Mouse (Mus musculus): ENCODE data around the gene Mroh3.
A peak's percentile ranks its signal among the peaks of the same experiment; 100 is the strongest.

Mroh3 gene

GRCm38 (mm10) chr1:136156951-136157350, 55.7 kb downstream of the Mroh3 start:
- DNase-seq (ENCODE audit: low spot score in 2 of 2), result no peak

DNA sequence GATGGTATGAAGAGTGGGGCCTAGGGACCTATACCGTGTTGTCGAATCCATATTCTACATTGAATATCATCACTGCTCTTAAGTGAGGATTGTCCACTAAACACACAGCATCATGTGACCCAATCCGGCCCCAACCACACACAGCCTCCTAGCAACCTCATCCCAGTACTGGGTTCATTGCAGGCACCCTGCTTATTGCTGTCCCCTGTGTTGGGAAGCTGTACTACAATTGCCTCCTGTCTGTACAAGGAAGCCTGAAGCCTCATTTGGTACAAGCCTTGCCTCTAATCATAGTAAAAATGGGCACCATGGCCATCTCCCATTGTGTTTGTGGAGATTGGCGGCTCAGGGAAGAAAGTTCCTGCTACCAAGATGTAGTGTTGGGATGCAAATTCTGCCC, 56.3 kb downstream of the Mroh3 start:
- no peak for DNase-seq (ENCODE audit: low spot score in 2 of 2)

DNA sequence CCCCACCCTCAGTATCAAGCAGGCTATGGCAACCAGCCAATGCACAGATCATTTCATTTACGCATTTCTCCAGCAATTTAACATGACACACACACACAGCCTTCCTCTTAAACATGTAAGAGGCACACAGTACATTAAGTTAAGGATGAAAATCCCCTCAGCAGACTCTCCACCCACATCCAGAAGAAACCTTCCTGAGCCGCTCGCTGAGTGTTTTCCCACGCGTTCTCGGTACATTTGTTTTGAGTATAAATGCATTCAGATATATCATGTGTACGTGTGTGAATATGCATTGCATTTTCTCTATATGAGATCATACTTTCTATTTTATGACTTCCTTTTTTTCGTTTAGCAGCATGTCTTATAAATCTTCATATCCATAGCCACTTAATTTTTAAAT, 61.3 kb downstream of the Mroh3 start:
- no peak for DNase-seq (ENCODE audit: low spot score in 2 of 2)

DNA sequence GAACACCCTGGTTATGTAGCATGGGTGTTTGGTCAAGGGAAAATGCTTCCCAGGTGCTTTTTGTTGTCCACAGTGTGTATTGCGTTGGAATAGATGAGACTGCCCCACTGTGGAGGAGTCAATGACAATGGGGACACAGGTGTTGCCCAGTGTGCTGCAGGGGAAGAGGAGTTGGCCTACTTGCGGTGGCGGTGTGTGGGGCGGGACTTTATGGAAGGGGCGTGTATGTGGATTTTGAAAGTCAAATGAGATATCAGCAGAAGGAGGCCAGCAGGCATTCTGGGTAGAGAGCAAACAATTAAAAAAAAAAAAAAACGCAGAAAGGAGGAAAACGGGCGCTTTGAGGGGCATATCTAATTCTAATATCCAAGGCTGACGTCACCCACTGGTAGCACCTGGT, 62.9 kb downstream of the Mroh3 start:
- no peak for DNase-seq (ENCODE audit: low spot score in 2 of 2)

DNA sequence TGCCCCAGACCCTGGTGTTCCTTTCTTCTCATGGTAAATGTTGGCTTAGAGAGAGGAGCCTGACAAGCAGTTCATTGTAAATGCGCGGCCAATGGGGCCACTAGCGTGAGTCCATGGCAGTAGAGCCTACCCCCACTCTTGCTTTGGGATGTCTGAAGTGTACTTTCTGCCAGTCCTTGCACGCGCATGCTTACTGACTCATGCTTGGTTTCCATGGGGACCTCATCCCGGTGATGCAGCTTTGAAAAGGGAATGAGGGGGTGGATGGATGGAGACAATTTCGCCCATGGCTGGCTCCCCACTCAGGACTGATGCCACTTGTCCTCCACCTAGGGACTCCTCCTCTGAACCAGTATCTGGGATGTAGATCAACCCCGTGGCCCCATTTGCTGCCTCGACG, 69.1 kb downstream of the Mroh3 start:
- DNase-seq (ENCODE audit: low spot score in 2 of 2), result no peak

DNA sequence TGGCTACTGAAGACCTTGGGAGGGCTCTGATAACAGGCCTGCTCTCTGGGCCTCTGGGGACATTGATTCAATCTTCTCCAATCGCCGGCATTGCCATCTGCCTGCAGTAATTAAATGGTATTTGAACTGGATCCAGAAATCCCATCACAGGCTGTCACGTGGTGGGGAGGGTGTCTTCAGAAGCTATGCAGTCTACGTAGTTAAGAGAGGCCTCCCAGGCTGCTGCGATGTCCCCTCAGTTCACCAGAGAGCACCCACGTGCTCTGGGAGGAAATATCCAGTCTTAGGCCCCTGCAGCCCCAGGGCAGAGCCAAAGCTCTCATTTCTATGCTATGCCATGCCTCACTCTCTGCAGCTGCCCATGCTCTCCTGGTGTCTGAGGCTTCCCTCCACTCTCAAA, 70.3 kb downstream of the Mroh3 start:
- no peak for DNase-seq (ENCODE audit: low spot score in 2 of 2)

DNA sequence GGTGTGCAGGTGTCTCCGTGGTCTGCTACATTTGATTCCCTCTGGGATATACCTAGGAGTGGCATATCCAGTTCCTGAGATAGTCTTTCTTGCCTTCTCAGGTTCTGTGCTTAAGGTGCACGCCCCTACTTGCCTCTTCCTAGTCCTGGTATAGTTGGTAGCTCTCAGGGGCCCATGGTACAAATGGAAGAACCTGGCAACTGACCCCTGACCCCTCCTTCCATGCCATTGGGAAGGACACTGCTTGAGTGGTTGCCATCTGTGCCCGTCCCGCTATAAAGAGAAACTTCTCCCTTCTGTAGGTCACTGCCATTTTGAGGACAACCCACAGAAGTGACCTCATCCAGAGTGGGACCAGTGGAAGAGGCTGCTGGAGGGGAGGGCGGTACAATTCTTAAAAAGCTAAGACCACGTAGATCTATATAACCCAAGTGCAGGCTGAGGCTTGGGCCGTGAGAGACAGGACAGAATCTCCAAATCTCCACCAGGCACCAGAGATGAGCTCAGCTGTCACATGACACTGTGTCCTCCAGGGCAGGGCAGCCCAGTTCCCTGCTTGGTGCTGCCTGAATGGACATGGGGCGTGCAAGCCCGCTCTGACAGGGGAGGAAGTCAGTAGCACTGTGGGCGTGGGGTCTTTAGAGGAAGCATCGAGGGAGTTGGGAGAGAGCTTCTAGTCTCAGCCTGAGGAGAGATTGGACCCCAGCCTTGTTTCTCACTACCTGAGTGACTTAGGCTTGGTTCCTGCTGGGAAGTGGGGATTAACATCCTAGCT, 71.3 kb downstream of the Mroh3 start:
- no peak for DNase-seq (ENCODE audit: low spot score in 2 of 2)

DNA sequence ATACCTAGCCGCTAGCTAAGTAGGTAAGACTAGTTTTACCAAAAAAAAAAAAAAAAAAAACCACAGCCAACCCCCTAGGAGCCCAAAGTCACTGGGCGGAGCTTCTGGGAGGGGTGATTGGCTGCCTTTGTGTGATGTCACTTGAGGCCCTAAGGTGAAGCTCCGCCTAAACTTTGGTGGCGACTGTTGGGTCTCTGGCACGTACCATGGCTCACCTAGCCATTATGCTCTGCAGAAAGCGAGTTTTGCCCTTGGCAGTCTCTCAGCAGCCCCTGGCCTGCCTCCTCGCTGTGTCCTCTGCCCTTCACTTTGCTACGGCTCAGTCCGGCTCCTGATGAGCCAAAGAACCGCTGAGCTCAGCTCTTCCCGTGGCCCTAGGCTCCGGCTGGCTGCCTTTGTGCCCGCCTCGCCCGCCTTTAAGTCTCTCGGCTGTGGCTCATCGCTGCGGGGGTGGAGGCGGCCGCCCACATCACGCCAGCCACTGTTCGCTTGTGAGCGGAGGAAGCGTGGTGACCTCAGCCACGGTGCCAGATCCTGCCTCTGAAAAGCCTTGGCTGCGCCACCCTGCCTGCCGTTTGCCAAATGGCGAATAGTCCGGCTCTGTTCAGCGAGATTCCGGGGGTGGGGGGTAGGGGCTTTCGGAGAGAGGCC, 72.5 kb downstream of the Mroh3 start:
- DNase-seq (ENCODE audit: low spot score in 2 of 2), result peak; percentile 71 to 84

- no peak for DNase-seq (ENCODE audit: low spot score in 2 of 2)
Observed at GRCm38 (mm10) chr1:136138191-136138830, 74.3 kb downstream of the Mroh3 start.

DNA sequence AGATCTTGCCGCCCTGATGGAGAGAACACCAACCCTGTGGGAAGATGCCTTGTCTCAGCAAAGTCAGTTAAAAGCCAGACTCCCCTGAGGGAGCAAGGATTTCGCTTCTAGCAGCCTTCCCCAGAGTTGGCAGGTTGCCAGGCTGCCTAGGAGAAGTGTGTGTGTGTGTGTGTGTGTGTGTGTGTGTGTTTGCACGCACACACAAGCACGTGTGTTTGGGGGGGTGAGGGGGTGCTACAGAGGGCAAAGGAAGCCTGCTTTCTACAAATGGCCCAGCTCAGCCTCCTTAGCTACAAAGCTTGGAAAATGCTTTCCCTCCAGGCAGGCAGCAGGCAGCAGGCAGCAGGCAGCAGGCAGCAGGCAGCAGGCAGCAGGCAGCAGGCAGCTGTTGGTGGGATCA, 75.1 kb downstream of the Mroh3 start:
- DNase-seq (ENCODE audit: low spot score in 2 of 2), result peak in 1 of 2 experiments; percentile 70

DNA sequence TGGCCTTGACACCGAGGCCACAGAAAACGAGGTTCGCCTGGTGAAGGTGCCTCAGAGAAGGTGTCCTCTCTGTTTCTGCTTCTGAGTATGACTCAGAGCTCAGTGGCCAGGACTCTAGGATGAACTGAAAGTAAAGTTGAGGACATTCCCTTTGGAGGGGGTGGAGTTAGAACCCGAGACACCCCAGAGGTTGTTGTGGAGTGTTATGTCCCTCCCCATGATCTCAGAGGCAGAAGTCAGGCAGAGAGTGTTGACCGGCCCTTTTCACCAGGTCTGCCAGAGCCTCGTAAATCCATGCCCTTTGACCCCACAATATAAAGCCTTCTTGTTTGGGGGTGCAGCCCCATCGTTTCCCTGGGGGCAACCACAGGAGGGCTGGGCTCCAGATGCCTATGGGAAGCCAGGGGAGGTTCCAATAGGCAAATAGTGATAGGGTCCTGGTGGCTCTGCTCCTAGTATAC, 75.5 kb downstream of the Mroh3 start:
- DNase-seq (ENCODE audit: low spot score in 2 of 2), result no peak

GRCm38 (mm10) chr1:136136547-136136946, 76.1 kb downstream of the Mroh3 start:
- no peak for DNase-seq (ENCODE audit: low spot score in 2 of 2)

DNA sequence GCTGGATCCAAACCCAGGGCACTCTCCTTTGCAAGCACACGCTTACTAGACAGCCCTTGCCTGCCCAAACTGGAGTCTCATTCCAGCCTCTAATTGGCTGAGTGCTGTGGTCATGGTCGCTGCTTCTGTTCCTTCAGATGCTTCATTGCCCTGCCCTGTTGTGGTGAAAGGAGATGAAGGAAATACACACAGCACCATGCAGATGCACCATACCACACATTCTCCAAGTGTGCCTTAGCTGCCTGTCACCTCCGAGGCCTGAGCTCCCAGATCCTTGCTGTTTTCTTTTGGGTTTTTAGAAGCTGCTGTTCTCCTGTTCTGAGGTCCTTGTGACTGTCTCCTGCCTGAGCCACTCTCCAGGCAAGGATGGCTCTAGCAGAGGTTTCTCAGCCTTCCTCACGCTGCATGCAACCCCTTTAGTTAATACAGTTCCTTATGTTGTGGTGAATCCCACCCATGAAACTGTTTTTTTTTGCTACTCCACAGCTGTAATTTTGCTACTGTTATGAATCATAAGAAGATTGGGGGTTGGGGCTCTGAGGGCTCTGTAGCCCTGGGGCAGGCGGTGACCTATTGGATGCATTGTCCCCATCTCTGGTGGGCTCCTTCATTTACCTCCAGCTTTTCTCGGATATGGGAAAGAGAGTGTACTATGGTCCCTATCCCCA, 76.7 kb downstream of the Mroh3 start:
- DNase-seq (ENCODE audit: low spot score in 2 of 2), result peak in 1 of 2 experiments; percentile 48

- DNase-seq (ENCODE audit: low spot score in 2 of 2), result peak; percentile 46 to 80
Observed at GRCm38 (mm10) chr1:136135046-136135445, 77.6 kb downstream of the Mroh3 start.

- no peak for DNase-seq (ENCODE audit: low spot score in 2 of 2)
Observed at GRCm38 (mm10) chr1:136134547-136134946, 78.1 kb downstream of the Mroh3 start.

DNA sequence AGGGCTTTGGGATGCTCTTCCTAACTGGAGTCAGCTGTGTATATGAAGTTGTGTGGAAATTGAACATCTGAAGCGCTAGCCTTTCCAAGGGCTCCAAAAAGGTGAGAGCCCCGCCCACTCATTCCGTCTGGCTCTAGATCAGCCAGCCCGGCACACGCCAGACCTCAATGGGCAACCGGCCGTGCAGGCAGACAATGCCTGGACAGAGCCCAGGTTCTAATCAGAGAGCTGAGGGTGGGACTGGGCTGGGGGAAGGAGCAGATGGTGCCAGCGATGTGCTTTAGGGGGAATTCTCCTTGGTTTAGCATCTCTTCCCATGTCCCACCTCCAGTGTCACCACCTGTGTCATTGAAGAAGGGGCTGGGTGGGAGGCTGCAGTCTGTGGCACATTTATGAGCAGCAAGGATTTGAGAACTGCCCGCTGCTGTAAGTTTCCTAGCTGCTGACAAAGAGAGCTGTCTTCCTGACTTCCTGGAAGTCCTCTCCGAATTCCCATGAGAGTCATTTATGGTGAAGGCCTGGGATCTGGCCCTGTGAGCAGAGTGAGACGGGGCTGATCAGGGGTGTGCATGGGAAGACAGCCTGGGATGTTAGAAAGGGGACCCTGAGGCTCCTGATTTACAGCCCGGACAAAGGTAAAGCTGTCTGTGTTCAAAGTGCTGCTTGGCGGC, 78.9 kb downstream of the Mroh3 start:
- DNase-seq (ENCODE audit: low spot score in 2 of 2), result no peak

GRCm38 (mm10) chr1:136132386-136133201, 80.0 kb downstream of the Mroh3 start:
- DNase-seq (ENCODE audit: low spot score in 2 of 2), result no peak

All from spleen, postnatal 10 days (tissue).